Mouse (Mus musculus): ENCODE results near the gene Tmem17. TPM values are rescaled to one million over a fixed set of nuclear protein-coding genes. Genes with fewer than 3 reads are reported as not detected.

Gene Tmem17
- total RNA-seq (2021), result 1 to 10 TPM; 2.9 to 3.3 TPM
- long read RNA-seq, experiment 1, transcript Tmem17-201 (4 exons, 1,568 nt), result major isoform, 8 of 9 reads
- long read RNA-seq, experiment 1, partial matches to known transcripts, result 1 of 9 reads
- long read RNA-seq, experiment 1, other reads (novel, unspliced or antisense), result 0 of 9 reads
- long read RNA-seq, experiment 2, partial matches to known transcripts, result 0 of 5 reads
- long read RNA-seq, experiment 2, other reads (novel, unspliced or antisense), result 1 of 5 reads

DNA sequence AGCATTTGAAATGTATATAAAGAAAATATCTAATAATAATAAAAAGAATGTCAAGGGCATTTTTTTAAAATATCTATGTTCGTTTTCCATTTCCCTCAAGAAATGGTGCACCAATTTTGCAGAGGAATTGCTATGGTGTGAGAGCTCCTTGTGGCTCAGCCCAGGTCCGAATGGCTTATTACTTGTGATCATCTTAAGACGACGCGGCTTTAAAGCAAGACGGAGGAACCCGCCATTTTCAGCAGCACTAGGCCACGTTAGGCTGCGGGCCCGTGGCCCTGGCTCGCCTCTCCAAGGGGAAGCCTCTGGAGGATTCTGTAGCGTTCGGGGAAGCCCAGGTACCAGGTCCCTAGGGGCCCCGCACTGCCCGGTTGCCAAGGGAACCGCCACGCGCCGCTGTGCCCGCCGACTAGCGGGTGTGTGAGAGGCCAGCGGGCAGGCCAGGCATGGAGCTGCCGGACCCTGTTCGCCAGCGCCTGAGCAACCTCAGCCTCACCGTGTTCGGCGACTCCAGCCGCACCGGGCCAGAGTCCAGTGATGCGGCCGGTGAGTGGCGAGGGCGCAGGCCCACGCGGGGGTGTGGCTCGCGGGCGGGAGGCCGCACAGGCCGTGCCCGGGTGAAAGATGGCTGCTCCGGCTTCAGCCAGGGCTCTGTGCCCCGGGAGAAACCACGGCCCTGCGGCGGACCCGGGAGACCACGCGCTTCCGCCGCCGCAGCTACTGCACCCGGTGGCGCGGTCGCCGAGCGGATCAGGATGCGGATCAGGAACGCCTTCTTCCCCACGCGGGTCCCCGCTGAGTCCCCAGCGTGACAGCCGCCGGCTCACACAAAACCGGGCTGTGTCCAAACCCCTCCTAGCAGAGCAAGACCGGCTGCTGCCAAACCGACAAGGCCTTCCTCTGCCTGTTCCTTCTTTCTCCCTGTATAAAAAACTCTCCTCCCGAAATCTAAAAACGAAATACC, at the start of gene Tmem17:
TSS of gene Tmem17 (plus strand) at position 51 of the 964 bp plus-strand sequence.
- DNase-seq, result peak; percentile 96

DNA sequence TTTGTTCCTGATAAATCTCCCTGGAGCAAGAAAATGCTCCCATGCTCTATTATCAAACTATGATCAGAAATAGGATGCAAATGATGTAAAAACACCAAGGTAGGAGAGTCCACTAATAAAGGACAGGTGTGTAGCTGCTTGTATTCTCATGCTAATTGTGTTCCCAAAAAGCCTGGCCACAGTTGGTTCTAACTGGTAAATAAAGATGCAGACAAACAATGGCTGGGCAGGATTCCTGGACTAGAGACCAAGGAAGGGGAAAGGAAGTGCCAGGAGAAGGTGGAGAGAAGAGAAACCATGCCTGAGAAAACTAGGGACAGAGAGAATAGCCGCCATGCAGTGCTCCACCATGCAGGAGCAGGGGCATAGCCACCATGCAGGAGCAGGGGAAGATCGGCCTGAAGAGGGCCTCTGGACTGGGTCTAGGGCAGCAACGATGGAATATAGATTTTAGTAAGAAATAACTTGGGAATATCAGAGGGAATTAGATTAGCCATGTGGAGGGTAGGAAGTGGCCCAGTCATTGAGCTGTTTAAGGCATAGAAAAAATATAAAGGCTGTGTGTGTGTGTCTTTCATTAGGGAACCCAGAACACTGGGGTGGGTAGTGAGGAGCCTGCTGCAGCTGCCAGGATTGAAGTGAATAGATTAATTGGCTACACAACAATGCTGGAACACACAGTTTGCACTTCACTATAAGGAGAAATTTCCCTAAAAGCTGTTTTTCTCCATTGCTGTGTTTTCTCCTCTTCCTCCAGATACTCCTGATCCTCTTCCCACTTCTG, 31.9 kb upstream of the Tmem17 start:
- DNase-seq, result no peak

DNA sequence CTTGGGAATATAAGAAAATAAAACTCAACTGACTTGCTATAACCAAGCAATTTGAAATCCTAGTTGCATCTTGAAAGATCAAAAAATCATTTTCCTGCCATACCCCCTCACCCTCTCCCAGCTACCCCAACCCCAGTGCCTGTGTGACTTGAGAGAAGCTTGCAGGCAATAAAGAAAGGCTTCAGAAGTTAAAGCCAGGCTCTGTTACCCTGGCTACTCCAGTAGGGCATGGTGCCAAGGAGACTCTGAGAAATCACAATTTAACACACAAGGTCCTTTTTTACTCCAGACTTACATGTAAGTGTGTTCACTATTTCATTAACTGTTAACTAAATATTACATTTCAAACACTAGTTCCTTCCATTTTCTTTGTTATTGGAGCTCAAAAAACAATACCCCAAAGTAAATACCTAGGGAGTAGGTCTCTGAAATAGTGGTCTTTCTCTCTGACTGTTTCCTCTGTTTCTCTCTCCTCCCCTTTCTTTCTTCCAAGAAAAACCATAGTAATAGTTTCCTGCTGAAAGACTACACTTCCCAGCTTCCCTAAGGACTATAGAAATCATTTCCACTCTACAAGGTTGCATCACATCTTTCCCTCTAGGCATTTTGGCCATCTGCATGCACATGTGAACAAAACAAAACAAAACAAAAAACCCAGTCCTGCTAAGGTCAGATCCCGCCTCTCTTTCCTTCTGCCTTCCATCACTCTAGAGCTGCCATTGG, 30.1 kb upstream of the Tmem17 start:
- DNase-seq, result peak; percentile 16

DNA sequence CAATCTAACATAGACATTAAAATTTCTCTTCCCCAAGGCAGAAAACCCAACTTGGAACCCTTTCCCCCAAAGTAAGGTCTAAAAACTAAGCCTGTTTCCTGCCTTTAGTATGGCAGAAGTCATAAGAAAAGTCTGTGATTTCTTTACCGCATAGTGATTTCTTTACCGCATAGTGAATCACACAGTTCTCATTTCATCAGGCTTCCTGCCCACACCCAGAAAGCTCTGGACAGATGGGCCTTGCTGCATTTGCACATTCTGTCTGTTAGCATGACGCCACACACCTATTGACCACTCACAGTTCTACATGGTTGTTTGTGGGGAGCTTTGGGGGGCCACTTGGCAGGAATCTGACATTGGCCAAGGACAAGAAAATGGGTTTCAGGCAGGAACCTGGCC, 29.5 kb upstream of the Tmem17 start:
- no peak for DNase-seq

DNA sequence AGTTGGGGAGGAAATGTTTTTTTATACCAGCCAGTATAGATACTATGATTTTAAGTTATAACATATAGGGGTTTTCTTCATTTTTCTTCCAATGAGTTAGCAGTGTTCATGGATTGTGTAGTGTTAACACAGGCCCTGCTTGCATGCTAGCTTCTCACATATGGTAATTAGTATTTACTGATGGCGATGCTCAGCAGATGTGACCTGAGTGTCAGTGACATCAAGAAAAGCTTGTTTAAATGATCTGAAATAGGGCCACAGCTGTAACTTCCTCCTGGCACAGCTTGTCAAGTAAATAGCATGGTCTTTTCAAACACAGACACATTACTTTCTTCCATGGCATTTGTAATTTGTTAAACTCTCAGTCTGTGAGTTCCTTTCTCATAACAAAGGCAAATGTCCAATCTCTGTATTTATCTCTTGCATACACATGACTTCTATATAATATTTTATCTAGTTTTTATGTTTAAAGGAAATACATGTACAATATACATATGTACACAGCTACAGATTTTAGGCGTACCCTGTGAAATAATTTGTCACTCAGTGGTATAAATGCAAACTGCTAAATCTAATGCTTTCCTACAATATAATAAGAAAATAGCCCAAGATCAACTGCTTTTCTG, 18.1 kb upstream of the Tmem17 start:
- no peak for DNase-seq

DNA sequence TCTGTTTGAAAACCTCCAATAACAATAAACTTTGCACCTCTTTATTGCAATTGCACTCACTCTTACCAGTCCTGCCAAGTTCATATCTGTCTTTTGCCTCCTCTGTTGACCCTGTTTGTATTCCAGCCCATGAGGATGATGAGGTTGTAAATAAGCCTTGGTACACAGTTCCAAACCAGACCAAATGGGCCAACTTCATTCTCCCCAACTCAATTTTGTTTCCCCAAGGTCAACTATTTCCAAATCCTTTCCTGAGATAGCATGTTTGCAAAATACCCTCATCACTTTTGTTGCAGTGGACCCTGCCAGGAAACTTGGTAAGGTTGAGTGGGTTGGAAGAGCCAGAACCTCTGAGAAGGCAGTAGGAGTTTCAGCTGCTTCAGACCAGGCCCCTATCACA, 16.9 kb upstream of the Tmem17 start:
- DNase-seq, result no peak

DNA sequence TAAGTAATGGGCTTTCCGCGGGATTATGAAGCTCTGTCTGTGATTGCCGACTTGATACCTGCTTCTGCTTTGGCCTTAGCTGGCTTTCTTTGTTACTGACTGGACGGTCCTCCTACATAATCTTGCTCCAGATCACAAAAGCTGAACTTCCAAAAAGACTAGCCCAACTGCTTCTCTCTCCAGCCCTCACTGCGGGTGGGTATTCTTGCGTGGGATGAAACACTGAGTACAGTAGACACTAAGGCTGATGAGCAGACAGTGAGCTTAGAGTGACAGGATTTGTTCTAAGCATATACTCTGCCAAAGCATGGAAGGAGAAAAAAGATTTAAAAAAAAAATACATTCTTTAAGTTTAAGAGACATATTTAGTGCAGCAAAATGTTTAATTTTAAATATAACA, 12.5 kb upstream of the Tmem17 start:
- no peak for DNase-seq

DNA sequence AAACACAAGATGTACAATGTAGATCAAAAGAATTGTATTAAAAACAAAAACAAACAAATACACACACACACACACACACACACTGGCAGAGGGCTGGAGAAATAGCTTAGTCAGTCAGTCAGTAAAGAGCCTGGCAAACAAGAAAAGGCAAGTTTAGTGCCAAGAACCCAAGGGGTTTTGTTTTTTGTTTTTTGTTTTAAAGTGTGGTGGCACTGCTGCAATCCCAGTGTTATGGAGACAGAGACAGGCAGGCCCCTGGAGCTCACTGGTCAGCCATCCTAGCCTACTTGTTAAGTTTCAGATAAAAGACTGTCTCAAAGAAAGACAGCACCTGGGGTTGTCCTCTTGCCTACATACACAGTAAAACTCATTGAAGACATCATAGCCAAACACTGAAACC, 12.0 kb upstream of the Tmem17 start:
- DNase-seq, result no peak

DNA sequence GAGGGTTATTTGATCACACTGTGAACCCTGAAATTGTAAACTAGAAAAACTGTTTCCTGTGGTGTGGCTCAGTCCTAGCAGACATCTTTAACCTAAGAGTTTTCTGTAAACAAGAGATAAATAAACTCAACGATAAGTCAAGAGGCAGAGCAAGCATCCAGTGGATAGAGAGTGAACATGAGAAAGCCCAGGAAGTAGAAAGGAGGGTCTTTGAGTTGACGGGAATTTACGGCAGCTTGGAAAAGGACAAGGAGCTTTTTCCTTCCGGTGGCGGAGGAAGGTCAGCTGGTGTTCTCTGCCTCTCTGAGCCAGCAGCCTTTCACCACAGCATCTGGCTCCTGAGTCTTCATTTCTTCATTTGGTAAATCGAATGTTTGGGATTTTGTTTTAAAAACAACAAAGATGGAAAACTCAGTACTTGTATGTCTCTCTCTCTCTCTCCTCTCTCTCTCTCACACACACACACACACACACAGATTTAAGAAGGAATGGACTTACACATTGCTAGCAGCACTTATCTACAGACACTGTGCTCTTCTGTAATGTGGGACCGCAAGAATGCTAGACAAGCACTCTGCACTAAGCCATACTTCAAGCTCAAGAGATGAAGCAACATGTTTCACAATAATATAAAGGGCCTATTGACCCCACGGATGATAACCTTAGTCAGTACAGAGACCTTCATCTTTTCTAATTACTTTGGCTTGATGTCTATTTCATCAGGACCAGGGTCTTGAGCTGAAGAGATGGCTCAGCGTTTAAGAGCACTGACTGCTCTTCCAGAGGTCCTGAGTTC, 10.9 kb upstream of the Tmem17 start:
- DNase-seq, result no peak

DNA sequence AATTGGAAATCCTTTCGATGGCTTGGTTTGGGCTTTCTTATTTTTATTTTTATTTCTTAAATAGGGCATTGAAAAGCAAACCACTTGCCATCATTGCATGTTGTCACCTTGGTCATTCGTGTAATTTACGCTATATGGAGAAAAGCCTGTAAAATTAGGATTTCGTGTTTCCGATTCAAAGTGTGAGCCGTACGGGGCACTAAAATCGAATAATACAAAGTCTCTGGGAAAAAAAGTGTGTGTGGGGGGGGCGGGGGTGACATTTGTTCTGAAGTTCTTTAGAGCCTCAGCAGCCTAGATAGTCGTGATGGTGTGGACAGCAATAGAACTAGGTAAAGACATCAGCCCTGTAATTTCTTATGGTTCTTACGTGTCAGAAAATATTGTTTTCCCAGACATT, 1.2 kb downstream of the Tmem17 start:
- DNase-seq, result no peak

DNA sequence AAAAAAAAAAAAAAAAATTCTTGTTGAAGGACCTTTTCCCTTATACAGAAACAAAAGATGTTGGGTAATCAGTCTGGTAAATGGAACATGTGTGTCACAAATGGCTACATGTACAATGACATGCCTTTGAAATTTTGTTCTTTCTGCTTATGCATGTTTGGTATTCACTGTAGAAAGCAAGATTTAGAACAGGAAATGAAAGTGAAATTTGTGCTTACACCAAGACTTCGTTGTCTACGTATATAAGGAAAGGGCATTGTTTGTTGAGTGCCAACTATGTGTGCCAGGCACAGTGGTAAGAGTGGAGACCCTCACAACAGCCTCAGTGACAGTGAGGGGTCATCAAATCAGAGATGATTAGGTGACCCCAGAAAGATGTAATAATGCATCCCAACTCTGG, 3.2 kb downstream of the Tmem17 start:
- no peak for DNase-seq

DNA sequence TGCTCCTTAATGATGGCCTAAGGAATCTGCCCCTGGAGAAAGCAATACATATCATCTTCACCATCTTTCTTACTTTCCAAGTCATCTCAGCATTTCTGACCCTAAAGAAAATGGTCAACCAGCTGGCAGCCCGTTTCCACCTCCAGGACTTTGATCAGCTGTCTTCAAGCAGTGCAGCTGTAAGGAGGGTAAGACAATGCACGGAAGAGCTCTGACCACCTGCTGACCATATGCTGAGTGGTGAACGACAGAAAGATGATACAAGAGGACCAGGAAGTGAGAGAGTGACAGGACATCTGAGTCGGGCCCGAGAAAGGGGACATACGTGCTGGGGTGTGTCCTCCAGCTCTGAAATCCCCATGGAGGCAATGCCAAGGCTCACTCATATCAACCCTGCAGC, 6.6 kb downstream of the Tmem17 start:
- no peak for DNase-seq

DNA sequence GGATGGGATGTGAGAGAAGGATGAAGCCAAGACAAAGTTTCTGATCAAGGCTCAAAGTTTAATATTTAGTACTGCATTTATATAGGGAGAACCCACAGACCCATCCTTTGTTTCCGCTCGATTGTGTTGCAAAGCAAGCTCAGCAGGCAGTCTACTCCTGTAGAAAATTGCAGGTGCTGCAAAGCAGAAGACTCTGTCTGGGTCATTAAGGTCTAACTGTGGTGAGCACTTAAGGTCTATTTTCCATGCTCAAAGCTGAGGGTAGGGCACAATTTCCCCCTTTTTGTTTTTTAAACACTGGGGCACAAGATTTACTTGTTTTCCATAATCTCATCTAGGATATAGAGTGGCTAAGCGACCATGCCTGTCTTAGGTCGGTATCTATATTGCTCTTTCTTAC, 8.4 kb downstream of the Tmem17 start:
- no peak for DNase-seq

DNA sequence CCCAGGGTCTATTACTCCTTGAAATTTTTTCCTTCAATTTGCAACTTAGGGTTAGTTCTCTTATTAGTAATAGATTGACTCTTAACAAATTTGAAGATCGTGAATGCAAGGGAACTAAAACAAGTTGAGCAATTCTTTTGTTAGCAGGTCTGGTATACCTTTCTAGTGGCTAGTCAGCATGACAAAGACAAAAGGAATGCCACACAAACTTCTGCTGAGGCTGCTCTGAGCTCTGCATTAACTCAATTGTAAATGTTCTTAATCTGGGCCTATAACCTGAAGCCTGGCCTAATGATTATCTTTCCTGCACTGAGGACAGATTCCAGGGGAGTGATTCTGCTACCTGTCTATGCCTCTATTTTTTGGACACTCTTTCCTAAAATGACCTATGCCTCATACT, 12.7 kb downstream of the Tmem17 start:
- no peak for DNase-seq

DNA sequence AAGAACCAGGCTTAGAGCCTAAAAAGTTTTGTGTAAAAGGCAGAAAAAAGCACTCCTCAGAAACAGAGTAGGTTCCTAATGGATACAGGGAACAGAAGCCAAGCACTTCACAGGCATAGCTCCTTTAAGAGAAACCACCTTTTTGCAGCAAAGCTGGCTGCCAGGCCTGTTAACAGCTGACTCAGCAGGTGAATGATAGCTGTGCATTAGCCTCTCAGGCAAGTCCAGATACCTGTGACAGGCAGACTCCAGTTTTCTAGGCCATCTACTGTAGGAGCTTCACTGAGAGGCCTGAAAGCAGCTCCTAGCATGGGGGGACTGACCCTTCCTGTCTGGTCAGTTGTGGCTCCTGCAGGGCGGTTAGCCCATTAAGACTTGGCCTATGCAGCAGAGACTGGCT, 28.7 kb downstream of the Tmem17 start:
- DNase-seq, result no peak

DNA sequence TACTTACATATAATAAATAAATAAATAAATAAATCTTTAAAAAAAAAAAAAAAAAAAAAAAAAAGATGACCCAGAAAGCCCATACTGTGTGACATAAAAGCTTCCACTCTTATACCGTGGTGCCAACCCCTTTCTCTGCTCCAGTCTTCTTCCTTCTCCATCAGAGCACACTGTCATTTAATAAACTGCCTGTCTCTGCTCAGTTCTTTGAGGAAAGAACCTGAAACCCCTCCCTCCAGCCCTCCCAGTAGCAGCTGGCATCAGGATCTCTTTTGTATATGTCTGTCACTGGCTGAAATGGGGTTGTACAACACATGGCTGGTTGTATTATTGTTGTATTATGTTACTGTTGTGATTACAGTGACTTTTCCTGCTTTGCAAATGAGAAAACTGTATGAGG, 48.2 kb downstream of the Tmem17 start:
- DNase-seq, result no peak

DNA sequence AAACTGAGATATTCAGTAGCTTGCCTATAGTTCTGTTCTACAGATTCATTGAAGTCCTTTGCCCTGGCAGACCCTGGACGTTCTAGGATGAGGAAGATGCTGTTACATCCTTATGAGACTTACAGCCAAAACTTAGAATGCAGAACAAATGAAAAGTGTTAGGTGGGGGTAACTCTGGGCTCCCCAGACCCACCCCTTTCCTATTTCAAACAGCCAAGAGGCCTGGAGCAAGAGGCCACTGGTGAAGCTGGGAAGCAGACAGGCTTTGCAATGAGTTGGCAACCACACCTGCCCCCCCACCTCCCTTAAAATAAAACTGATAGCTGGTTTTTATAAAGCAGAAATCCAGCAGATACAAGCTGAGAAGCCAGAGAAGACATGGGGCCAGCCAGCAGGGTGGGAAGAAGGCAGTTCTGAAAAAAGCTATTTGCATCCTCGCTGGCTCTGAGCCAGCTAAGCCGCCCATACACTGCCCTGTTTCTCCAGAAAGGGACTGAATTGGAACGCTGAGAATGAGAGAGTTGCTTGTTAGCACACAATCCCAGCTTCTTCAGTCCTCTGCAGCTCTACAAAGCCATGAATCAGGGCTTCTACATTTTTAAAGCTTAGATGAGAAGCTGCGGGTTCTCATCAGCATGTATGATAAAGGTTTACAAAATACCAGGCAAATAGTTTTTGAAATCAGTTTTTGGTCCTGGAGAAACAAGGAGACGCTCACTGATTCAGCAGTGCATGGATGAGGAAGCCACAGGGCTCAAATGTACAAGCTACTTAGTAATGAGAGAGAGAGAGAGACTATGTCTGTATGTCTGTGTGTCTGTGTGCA, 48.8 kb downstream of the Tmem17 start:
- DNase-seq, result peak; percentile 58

DNA sequence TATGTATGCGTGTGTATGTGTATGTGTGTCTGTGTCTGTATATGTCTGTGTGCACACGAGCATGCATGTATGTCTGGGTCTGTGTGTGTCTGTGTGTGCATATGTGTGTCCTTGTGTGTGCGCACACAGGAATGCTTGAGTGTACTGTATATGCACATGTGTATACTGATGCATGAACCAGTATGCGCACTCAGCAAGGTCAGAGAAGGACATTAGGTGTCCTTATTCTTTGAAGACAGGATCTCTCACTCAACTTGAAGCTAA, 49.4 kb downstream of the Tmem17 start:
- DNase-seq, result no peak

DNA sequence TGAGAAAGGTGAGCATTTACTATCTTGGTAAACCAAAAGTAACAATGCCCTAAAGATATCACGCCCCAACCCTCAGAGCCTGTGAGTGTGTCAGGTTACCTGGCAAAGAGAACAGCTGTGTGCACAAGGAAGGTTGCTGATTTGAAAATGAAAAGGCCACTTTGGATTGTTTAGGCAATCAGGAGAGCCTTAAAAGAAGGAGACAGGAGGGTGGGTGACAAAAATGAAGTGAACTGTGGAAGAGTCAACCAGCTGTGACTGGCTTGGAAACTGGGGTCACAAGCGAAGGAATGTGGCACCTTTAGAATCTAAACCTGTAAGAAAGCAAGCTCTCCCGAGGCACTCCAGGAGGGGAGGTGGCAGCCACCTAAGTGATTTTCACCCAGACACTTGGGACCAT, 51.8 kb downstream of the Tmem17 start:
- DNase-seq, result no peak

DNA sequence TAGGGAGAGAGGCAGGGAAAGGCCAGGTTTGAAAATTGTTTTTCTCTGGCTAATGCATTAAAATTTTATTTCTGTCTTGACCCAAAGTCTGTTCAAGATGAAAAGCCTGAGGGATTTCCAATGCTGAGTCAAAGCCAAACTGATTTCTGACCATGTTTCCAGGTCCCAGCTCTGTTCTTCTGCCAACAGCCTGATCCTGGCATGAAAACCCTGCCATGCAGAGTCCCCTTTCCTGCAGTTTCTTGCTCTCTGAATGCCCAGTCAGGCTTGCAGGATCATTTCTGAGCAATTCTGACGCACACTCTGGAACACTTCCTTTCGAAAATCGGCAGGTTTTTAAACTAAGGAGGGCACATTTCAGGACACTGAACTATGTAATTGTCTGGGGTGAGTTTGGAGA, 52.8 kb downstream of the Tmem17 start:
- no peak for DNase-seq
